Mouse (Mus musculus) cerebellum, adult 8-10 months (tissue): Measurements from ENCODE around the gene Kif1b.

ENCODE experiments used
- DNase-seq: peaks from one replicate; pipeline ENCODE4 v3.0.0; 2022

Gene Kif1b

GRCm38 (mm10) chr4:149166215-149166946, 141.1 kb downstream of the Kif1b start, which contains the start of gene Pgd:
TSS of gene Pgd (minus strand) at chr4:149166771.
- DNase-seq = peak; percentile 95

- no peak for DNase-seq
Measured at GRCm38 (mm10) chr4:149164150-149164549, 143.3 kb downstream of the Kif1b start.

- DNase-seq = no peak
Measured at GRCm38 (mm10) chr4:149163196-149163595, 144.3 kb downstream of the Kif1b start.

- DNase-seq = no peak
Measured at GRCm38 (mm10) chr4:149161166-149161565, 146.3 kb downstream of the Kif1b start.

- DNase-seq = no peak
Measured at GRCm38 (mm10) chr4:149159891-149160290, 147.6 kb downstream of the Kif1b start.

GRCm38 (mm10) chr4:149159203-149159602, 148.3 kb downstream of the Kif1b start:
- no peak for DNase-seq

GRCm38 (mm10) chr4:149157415-149157973, 150.0 kb downstream of the Kif1b start:
- DNase-seq = no peak

- DNase-seq = no peak
Measured at GRCm38 (mm10) chr4:149155711-149156110, 151.8 kb downstream of the Kif1b start.

- DNase-seq = no peak
Measured at GRCm38 (mm10) chr4:149154859-149155258, 152.6 kb downstream of the Kif1b start.

GRCm38 (mm10) chr4:149150721-149151120, 156.8 kb downstream of the Kif1b start:
- DNase-seq = no peak

- DNase-seq = no peak
Measured at GRCm38 (mm10) chr4:149150256-149150655, 157.2 kb downstream of the Kif1b start.

GRCm38 (mm10) chr4:149149611-149150010, 157.9 kb downstream of the Kif1b start:
- no peak for DNase-seq

- DNase-seq = no peak
Measured at GRCm38 (mm10) chr4:149149196-149149595, 158.3 kb downstream of the Kif1b start.

- no peak for DNase-seq
Measured at GRCm38 (mm10) chr4:149148084-149148483, 159.4 kb downstream of the Kif1b start.

GRCm38 (mm10) chr4:149147528-149147927, 160.0 kb downstream of the Kif1b start:
- DNase-seq = no peak

- no peak for DNase-seq
Measured at GRCm38 (mm10) chr4:149145151-149145550, 162.3 kb downstream of the Kif1b start.

- DNase-seq = peak; percentile 81
Measured at GRCm38 (mm10) chr4:149144459-149144858, 163.0 kb downstream of the Kif1b start.

- DNase-seq = no peak
Measured at GRCm38 (mm10) chr4:149143594-149143993, 163.9 kb downstream of the Kif1b start.

GRCm38 (mm10) chr4:149138515-149138914, 169.0 kb downstream of the Kif1b start:
- no peak for DNase-seq

GRCm38 (mm10) chr4:149136982-149137770, 170.3 kb downstream of the Kif1b start, which contains the start of gene Cenps:
TSS of gene Cenps (minus strand) at chr4:149137629.
- peak; percentile 93 for DNase-seq

- DNase-seq = peak; percentile 24
Measured at GRCm38 (mm10) chr4:149136116-149136850, 171.2 kb downstream of the Kif1b start.

- no peak for DNase-seq
Measured at GRCm38 (mm10) chr4:149133395-149133794, 174.1 kb downstream of the Kif1b start.
